Comparison of ENCODE assay signal across 28 mouse cellular contexts in the genomic region with DNA sequence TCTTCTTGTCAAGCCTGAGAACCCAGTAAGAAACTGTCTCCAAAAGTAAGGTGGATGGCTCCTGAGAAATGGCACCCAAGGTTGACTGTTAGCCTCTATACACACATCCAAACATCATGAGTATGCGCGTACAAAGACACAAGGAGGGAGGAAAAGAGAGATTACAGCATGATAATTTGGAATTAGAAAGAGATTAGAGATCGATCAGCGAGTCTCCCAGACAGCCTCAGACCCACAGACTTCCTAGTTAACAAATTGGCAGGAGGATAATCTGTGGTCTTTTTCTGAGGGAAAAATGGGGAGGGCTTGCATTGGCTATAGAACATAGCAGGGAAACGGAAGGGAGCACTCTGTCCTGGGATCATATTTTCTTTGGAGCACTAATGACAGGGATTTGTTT.
"Had no signal": no experiment of that assay in that cellular context is flagged by ENCODE, and none has a peak within 500 bp of the region (broad histone marks: within the 10 kb centered on the region; RNA-seq: fewer than 3 reads in every experiment).

No protein-coding gene starts in this region.

- ATAC-seq: forebrain, embryonic 13.5 days; forebrain, embryonic 14.5 days; forebrain, embryonic 15.5 days; forebrain, embryonic 16.5 days; forebrain, postnatal 0 days had no signal

- H3K4me2 ChIP-seq: embryonic facial prominence, embryonic 12.5 days; embryonic facial prominence, embryonic 13.5 days; embryonic facial prominence, embryonic 15.5 days; forebrain, embryonic 12.5 days; forebrain, embryonic 13.5 days; forebrain, embryonic 15.5 days had no signal

- H3K9me3 ChIP-seq: embryonic facial prominence, embryonic 10.5 days; embryonic facial prominence, embryonic 12.5 days; embryonic facial prominence, embryonic 13.5 days; embryonic facial prominence, embryonic 15.5 days; forebrain, embryonic 10.5 days; forebrain, embryonic 12.5 days; forebrain, embryonic 13.5 days; forebrain, embryonic 15.5 days had no signal

- DNase-seq: cerebellum, adult 2 months; cerebellum, adult 8-10 months; cerebellum, adult 9-10 months; cerebellum, adult 9-11 months; cerebellum, postnatal 10 days; cerebellum, postnatal 14 days; cerebellum, postnatal 25 days; cerebellum, postnatal 36 days; embryo, embryonic 11 days; forebrain, postnatal 0 days; gastrocnemius, adult 2 months; gastrocnemius, postnatal 10 days; gastrocnemius, postnatal 14 days; gastrocnemius, postnatal 25 days; gastrocnemius, postnatal 36 days; heart, adult 18-20 months; heart, adult 2 months had no signal

- H3K9ac ChIP-seq: embryonic facial prominence, embryonic 12.5 days; embryonic facial prominence, embryonic 13.5 days; embryonic facial prominence, embryonic 15.5 days; forebrain, embryonic 12.5 days; forebrain, embryonic 13.5 days; forebrain, embryonic 15.5 days; forebrain, postnatal 0 days had no signal

- H3K4me3 ChIP-seq: embryonic facial prominence, embryonic 10.5 days; embryonic facial prominence, embryonic 12.5 days; embryonic facial prominence, embryonic 13.5 days; embryonic facial prominence, embryonic 15.5 days; erythroblast, embryonic 14.5 days; forebrain, embryonic 10.5 days; forebrain, embryonic 12.5 days; forebrain, embryonic 13.5 days; forebrain, embryonic 15.5 days; gastrocnemius, adult 2 months; heart, adult 2 months had no signal

- H3K4me1 ChIP-seq: embryonic facial prominence, embryonic 10.5 days; embryonic facial prominence, embryonic 12.5 days; embryonic facial prominence, embryonic 13.5 days; embryonic facial prominence, embryonic 15.5 days; forebrain, embryonic 10.5 days; forebrain, embryonic 12.5 days; forebrain, embryonic 13.5 days had no signal

- H3K36me3 ChIP-seq: embryonic facial prominence, embryonic 10.5 days; embryonic facial prominence, embryonic 12.5 days; embryonic facial prominence, embryonic 13.5 days; embryonic facial prominence, embryonic 15.5 days; forebrain, embryonic 10.5 days; forebrain, embryonic 12.5 days; forebrain, embryonic 15.5 days had no signal

- H3K27me3 ChIP-seq: embryonic facial prominence, embryonic 12.5 days; embryonic facial prominence, embryonic 13.5 days; embryonic facial prominence, embryonic 15.5 days; forebrain, embryonic 12.5 days; forebrain, embryonic 13.5 days; forebrain, embryonic 15.5 days had no signal

- H3K27ac ChIP-seq: embryonic facial prominence, embryonic 10.5 days; embryonic facial prominence, embryonic 12.5 days; embryonic facial prominence, embryonic 13.5 days; embryonic facial prominence, embryonic 15.5 days; forebrain, embryonic 10.5 days; forebrain, embryonic 12.5 days; forebrain, embryonic 13.5 days; forebrain, embryonic 15.5 days; gastrocnemius, adult 2 months; heart, adult 2 months had no signal
